Mouse (Mus musculus) spleen, adult 18-20 months (tissue): ENCODE results near the gene Olfr729.

ENCODE experiments used
- DNase-seq, 2 experiments: peaks; one replicate each; pipeline ENCODE4 v3.0.0; 2022; ENCODE audit warnings: mixed read lengths in 2 of 2

The Olfr729 gene

GRCm38 (mm10) chr14:50152810-50153209 lies at the start of gene Olfr729:
TSS of gene Olfr729 (minus strand) at chr14:50152910.
- no peak for DNase-seq

- DNase-seq, result no peak
Observed at GRCm38 (mm10) chr14:50188098-50188497, 35.4 kb upstream of the Olfr729 start, which contains the start of gene Olfr730. TSS of gene Olfr730 (minus strand) at chr14:50188198.

- DNase-seq, result no peak
Observed at GRCm38 (mm10) chr14:50142580-50142979, 10.1 kb downstream of the Olfr729 start, which contains the start of gene Olfr728. TSS of gene Olfr728 (minus strand) at chr14:50142680.

- DNase-seq, result no peak
Observed at GRCm38 (mm10) chr14:50122886-50123285, 29.8 kb downstream of the Olfr729 start, which contains the start of gene Olfr727. TSS of gene Olfr727 (plus strand) at chr14:50123186.
